Mouse (Mus musculus): Measurements from ENCODE around the gene Pde2a.

Gene Pde2a

GRCm38 (mm10) chr7:101474399-101474811, 52.9 kb downstream of the Pde2a start:
- no peak for DNase-seq (ENCODE audit: low spot score)

DNA sequence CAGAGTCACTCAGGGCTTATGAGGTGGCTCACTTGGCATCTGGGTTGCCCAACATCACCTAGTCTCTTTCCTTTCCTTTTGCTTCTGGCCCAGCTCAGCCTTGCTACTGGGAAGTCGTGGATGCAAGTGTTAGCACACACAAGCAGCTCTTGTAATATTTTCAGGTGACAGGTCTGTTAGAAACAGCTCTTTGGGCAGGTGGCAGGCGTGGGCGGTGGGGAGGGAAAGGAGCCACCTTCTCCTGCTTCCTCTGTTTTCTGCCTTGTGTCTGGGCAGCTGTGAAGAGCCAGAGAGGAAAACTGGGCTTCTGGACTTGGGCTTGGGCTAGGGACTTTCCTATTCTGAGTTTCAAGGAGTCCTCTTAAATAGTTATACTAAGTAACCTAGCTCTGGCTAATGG, 54.5 kb downstream of the Pde2a start:
- DNase-seq (ENCODE audit: low spot score) = no peak

DNA sequence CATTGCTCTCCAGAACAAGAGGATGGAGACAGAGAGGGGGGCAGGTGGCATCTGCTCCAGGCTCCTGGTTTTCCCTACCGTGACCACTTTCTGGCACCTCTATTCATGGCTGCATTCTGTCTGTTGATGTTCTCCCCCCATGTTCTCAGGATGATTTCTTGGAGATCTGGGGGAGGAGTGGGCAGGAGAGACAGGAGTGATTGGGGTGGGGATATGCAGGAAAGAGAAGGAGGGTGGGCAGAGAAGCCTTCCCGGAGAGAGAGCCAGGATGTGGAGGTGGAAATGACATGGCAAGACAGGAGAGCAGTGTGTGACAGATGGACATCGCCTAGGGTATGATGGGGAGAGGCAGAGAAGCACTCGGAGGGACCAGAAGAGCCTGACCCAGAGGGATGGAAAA, 55.0 kb downstream of the Pde2a start:
- no peak for DNase-seq (ENCODE audit: low spot score)

DNA sequence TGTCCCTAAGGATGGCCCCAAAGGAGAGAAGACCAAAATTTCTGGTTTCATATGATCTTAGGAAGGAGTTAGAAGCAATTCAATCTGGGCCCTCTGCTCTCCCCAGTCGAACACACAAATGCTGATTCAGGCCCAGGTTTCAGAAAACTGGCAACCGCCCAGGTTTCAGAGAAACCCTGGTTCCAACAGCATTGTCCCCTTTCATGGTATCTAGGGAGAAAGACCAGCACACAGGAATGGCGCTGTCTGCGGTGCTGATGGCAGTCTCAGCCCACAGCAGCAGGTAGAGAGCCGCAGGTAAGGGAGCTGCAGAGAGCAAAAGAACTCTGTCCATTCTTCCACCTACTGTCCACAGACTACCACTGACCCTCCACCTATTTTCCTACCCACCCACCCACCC, 55.7 kb downstream of the Pde2a start:
- no peak for DNase-seq (ENCODE audit: low spot score)

DNA sequence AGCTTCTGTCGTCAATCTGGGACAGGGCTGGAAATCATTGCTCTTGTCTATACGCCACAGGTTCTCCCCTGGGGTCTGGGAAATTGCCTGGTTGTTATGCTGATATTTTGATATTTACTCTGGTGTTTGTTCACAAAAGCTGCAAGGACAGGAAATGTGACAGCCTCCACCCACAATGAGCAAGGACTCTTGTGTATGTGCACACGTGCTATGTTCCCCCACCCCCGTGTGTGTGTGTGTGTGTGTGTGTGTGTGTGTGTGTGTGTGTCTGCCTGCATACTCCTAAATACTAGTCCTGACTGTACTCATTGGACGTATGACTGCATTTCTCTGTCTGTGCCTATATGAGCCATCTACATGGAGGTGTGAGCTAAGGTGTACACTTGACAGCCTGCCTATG, 56.6 kb downstream of the Pde2a start:
- no peak for DNase-seq (ENCODE audit: low spot score)

DNA sequence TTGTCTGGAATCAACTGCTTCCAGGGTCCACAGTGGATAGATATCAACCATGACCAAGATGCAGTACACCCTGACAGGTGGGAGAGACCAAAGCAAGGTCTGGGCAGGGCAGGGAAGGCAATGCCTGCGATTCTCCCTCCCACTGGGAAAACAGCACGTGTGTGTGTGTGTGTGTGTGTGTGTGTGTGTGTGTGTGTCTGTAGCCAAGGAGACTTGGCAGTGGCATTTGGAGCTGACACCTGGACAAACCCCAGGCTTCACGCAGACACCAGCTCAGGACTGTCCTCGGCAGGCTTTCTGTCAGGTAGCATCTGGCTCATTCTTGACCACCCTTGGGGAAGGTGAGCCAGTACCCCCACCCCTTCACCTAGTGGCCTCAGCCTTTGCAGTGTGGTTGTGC, 58.4 kb downstream of the Pde2a start:
- DNase-seq (ENCODE audit: low spot score) = no peak

DNA sequence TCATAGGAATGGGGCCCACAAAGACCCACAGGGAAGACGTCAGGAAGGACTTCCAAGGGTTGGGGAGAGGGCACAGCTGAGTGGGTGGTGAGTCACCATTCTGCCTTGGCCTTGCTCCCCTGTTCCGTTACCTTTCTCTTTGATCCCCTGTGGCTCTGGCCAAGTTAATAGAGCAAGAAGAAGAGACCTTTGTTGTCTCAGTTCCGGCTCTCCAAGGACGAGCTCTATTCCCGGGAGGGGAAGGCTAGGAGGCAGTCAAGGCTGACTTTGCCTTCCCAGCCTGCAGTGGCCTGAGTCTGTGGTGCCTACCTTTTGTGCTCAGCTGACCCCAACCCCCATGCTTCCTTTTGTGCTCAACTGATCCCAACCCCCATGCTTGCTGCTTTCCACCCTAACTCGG, 59.2 kb downstream of the Pde2a start:
- DNase-seq (ENCODE audit: low spot score) = no peak

DNA sequence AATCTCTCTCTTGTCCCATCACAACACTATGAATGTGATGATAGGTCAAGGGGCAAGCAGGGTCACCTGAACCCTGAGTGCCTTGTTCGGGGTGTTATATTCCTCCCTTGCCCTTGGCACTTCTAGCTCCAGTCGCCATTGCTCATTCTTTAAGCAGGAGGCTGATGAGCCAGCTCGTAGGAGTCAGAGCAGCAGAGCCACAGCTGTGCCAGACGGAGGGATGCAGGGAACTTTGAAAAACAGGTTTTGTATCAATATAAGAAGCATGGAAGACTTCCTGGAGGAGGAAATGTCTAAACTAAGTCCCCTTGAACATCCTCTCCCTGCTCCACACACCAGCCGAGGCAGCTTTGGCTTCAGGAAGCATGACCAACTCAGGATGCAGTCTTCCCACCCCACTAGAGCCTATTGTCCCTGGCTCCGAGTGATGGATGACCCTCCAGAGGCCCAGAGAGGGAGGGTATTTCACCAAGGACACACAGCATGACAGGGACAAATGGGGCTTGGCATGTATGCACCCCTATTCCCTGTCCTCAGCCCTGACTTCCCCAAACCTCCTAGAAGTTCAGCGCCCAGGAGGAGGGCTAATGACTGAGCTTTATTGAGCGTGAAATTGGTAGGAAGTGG, 60.5 kb downstream of the Pde2a start:
- DNase-seq (ENCODE audit: low spot score) = no peak

DNA sequence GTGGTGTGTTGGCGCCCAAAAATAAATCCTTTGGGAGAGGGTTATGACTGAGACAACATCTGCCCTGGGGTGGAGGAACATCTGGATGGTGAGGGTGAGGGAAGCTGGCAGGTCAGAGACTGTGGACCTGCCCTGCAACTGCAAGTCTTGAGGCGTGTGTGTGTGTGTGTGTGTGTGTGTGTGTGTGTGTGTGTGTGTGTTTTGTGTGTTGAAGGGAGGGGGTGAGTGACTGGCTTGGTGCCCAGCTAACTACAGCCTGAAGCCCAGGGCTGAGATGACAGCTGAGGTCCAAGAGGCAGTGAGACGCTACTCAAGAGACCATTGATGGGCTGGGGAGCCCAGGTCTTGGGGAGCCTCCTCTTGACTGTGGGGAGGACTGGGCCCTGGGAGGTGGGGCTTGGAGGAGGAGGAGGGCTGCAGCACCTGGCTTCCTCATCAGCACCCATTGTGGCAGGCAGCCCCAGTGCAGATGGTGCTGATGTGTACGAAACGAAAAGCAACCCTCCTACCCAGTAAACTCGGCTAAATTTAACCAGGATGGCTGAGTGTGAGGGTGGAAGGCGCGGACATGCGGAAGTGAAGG, 61.1 kb downstream of the Pde2a start:
- no peak for DNase-seq (ENCODE audit: low spot score)

- no peak for DNase-seq (ENCODE audit: low spot score)
Measured at GRCm38 (mm10) chr7:101483498-101484115, 62.1 kb downstream of the Pde2a start.

GRCm38 (mm10) chr7:101487102-101487501, 65.6 kb downstream of the Pde2a start:
- no peak for DNase-seq (ENCODE audit: low spot score)

- no peak for DNase-seq (ENCODE audit: low spot score)
Measured at GRCm38 (mm10) chr7:101490952-101491351, 69.5 kb downstream of the Pde2a start.

GRCm38 (mm10) chr7:101498385-101498784, 76.9 kb downstream of the Pde2a start:
- DNase-seq (ENCODE audit: low spot score) = no peak

DNA sequence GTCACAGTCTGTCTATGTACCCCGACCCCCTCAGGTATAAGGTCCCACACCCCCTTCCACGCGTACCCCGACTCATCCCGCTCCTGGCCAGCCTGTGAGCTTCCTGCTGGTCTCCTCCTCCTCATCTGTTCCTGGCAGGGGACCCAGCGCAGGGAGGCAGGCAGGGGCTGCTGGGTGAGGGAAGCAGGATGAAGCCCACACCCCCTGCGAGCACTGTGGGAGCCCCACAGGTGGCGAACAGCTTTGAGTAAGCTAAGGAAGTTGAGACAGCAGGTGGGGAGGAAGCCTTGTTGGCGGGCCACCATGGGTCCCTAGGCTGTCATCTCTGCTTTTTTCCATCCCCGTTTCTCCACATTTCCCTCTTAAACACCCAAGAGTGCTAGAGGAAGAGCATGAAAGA, 77.8 kb downstream of the Pde2a start:
- DNase-seq (ENCODE audit: low spot score) = no peak

DNA sequence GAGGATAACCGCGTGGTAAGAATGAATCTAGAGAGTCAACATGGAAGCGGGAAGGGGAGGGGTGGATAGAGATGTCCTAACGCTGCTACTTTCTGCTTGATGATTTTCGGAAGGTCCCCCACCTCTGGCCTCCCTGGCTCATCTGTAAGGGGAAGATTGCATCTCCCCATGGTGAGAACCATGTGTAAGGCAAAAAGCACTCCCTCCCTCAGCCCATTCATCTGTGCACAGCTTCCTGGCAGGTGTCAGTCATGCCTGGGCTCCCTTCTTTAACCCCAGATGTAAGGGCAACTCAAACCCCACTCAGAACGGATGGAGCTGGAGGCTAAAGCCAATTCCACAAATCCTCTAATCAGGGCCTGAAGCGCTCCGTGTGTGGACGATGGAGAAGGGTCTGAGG, 78.2 kb downstream of the Pde2a start:
- DNase-seq (ENCODE audit: low spot score) = no peak

GRCm38 (mm10) chr7:101501236-101501635, 79.7 kb downstream of the Pde2a start:
- DNase-seq (ENCODE audit: low spot score) = no peak

- no peak for DNase-seq (ENCODE audit: low spot score)
Measured at GRCm38 (mm10) chr7:101501675-101502074, 80.2 kb downstream of the Pde2a start.

DNA sequence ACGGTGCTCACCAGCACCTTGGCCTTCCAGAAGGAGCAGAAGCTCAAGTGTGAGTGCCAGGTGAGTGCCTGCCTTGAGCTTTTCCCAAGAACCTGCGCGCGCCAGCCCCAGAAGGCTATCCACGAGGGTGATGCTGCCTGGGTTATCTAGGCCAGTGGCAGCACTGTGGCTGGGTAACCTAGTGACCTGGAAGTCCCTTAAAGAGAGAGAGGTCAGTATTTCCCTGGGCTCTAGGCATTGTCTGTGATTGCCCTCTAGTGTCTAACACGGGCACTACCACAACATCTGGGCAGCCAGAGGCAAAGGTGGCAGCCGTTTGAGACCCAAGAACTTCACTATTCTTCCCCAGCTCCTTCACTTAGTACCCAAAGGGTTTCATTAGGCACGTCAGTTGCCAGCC, 81.9 kb downstream of the Pde2a start:
- DNase-seq (ENCODE audit: low spot score) = no peak

DNA sequence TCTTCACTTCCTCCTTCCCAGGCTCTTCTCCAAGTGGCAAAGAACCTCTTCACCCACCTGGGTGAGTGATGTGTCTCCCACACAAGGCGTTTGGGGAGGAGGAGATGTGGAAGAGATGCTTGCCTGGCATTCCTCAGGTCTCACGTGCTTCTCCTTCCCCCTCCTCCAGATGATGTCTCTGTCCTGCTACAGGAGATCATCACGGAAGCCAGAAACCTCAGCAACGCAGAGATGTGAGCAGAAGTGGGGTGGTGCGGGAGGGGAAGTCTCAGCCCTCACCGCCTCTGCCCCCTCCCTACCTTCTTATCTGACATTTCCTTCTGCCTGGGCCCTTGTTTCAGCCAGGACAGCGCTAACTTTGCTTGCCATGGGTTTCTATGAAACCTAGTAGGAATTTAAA, 82.3 kb downstream of the Pde2a start:
- no peak for DNase-seq (ENCODE audit: low spot score)

GRCm38 (mm10) chr7:101504507-101504906, 83.0 kb downstream of the Pde2a start:
- no peak for DNase-seq (ENCODE audit: low spot score)

DNA sequence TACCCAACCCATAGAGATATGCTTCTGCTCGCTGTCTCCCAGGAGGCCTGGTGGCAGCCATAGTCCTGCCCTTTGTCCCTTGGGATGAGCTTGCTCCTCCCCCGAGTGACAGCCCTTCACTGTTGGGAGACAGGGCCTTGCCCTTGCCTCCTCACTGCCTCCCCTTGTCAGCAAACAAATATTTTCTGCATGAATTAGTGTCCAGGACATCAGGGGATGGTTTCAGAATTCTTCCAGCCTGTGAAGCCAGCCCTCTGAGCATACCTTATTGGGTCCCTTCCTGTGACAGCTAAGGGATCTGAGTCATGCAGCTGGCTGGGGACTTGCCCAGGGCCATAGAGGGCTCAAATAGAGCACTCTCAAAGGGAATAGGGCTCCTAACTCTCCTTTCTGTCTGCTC, 87.7 kb downstream of the Pde2a start:
- DNase-seq (ENCODE audit: low spot score) = no peak

GRCm38 (mm10) chr7:101513655-101514054, 92.2 kb downstream of the Pde2a start:
- DNase-seq (ENCODE audit: low spot score) = no peak

DNA sequence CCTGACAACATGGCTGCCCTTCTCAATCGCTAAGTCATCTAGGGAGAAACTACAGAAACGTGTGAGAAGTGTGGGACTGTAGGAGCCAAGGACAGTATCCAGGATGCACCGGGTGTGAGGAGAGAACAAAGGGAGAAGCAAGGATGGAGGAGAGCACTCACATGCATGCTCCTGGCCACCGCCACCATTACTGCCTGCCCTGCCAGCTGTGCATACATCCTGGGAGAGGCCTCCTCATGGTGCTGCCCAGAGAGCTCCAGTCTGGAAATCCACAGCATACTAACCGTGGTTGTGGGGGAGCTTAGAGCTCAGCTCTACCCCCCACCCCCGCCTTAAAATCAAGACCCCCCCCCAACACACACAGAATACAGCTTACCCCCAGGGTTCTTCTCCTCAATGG, 93.3 kb downstream of the Pde2a start:
- no peak for DNase-seq (ENCODE audit: low spot score)

DNA sequence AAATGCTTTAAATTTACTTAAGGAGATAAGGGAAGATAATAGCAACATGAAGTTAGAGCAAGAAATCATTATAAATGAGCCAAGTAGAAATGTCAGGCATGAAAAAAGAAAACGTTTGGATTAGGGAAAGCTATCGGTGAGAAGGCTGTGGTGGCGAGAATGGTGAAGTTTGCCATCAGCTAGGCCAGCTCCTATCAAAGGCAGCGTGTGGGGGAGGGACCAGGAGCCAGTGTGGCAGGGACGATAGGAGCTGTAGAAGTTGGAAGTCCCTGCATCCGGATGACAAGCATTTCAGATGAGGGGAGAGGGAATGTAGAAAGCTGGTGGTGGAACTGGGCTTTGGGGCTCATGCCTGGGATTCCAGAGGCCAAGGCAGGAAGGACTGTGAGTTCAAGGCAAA, 93.8 kb downstream of the Pde2a start:
- no peak for DNase-seq (ENCODE audit: low spot score)

All from urinary bladder, postnatal 10 days (tissue).